Mouse (Mus musculus): ENCODE measurements around the gene Tbc1d10c.

DNA sequence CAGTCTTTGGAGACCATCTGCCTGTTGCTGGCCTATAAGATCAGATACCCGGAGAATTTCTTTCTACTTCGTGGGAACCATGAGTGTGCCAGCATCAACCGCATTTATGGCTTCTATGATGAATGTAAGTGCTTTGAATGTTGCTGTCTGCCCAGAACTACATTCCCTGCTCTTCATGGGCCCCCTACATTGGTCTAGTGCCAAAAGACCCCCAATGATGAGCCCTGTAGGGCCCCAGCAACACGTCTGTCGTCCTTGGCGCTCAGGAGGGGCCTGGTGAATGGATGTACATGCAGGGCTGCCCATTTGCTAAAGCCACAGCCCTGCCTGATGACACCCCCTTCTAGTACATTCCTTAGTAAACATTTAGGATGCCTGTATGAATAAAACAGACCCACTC, 2.0 kb upstream of the Tbc1d10c start:
- TF ChIP-seq CTCF (IDR thresholded peaks at IDR 0.05; ENCODE audit: insufficient read depth, low read length) (no peak), POLR2A (IDR thresholded peaks at IDR 0.05; ENCODE audit: borderline replicate concordance, extremely low read depth, low read depth, low read length) (no peak)

Data from lung, adult 2 months (tissue).